Mouse (Mus musculus): ENCODE results near the gene Scyl3.

Scyl3 gene

GRCm38 (mm10) chr1:163964008-163964689 lies 35.2 kb downstream of the Scyl3 start:
- no peak for DNase-seq

GRCm38 (mm10) chr1:163974471-163974870 lies 45.6 kb downstream of the Scyl3 start:
- no peak for DNase-seq

- DNase-seq: no peak
Observed at GRCm38 (mm10) chr1:163975088-163975487, 46.2 kb downstream of the Scyl3 start.

GRCm38 (mm10) chr1:163976515-163976914 lies 47.6 kb downstream of the Scyl3 start:
- no peak for DNase-seq

GRCm38 (mm10) chr1:163992371-163992770 lies 63.5 kb downstream of the Scyl3 start:
- no peak for DNase-seq

GRCm38 (mm10) chr1:163994173-163994720 lies 65.3 kb downstream of the Scyl3 start:
- no peak for DNase-seq

GRCm38 (mm10) chr1:163994721-163995608 lies 66.1 kb downstream of the Scyl3 start, which contains the start of the genes BC055324 and Mettl18:
Gene BC055324, minus strand, starts transcription at chr1:163994796.
Gene Mettl18, plus strand, starts transcription at chr1:163994889.
- DNase-seq: peak; percentile 89

GRCm38 (mm10) chr1:163995609-163995913 lies 66.7 kb downstream of the Scyl3 start:
- DNase-seq: no peak

- no peak for DNase-seq
Observed at GRCm38 (mm10) chr1:164001831-164002452, 73.0 kb downstream of the Scyl3 start.

GRCm38 (mm10) chr1:164004311-164004710 lies 75.4 kb downstream of the Scyl3 start:
- DNase-seq: no peak
